Mouse (Mus musculus): Measurements from ENCODE around the gene Dcp1b.
"Not testable (repeated sequence)": the region's sequence is repeated elsewhere in the genome, so short reads cannot be mapped to it uniquely, and the experiment has no call there.

The Dcp1b gene

DNA sequence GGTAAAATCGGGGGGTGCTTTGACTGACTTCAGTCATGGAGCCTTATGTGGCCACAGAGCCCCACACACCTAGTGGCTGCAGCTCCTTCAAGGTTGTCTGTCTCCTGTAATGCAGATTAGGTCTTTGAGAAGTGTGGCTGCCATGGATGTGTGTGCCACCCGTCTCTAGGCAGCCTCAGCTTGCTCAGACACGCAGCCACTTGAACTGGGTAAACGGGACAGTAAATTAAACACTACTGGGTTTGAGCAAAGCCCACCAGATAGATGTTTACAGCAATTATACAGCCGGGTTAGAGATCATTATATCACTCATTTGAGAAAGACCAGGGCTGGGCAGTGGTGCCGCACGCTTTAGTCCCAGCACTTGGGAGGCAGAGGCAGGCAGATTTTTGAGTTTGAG lies 19.5 kb downstream of the Dcp1b start:
- DNase-seq (ENCODE audit: low read depth, low spot score), result no peak

DNA sequence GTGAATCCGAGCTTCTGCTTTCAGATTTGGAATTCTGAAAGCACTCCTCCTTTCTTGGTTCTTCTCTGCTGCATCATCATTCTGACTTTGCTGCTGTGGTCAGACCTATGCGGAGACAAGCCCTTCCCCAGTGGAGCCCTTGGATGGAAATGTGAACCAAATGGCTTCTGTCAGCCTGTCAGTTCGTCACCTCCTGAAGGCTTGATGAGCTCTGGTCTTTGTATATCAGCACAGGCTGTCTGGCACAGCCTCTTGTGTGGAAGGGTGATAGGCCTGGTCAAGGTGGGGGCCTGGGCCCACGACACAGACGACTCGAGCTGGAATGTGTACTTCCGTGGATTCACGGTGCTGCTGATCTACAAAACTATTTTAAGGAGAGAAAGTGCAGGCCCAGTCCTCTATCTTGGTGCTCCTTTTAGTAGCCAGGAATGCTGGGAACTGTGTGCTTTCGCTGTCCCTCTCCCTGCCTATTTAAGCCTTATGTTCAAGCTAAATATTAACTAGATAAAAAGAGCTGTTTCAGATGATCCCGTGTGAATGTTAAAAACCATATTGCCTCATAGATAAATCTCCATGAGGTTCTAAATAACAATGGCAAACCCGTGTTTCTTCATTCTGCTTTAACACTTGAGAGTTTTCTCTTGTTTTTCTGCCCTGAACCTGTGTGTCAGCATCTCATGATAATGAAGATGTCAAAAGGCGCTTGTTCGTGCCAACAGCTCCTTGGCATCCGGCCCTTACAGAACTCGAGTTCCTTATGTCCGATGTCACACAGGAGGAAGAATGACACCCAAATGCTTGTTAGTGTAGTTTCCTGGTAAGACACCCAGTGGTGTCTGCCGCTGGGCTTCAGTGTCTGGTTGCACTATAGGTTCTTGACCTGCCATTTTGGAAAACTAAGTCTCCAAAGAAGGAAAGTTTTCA lies 21.6 kb downstream of the Dcp1b start, which contains the start of gene Cacna1c:
Gene Cacna1c (minus strand): TSS at position 37 of the 924 bp plus-strand sequence.
- no peak for DNase-seq (ENCODE audit: low read depth, low spot score)

DNA sequence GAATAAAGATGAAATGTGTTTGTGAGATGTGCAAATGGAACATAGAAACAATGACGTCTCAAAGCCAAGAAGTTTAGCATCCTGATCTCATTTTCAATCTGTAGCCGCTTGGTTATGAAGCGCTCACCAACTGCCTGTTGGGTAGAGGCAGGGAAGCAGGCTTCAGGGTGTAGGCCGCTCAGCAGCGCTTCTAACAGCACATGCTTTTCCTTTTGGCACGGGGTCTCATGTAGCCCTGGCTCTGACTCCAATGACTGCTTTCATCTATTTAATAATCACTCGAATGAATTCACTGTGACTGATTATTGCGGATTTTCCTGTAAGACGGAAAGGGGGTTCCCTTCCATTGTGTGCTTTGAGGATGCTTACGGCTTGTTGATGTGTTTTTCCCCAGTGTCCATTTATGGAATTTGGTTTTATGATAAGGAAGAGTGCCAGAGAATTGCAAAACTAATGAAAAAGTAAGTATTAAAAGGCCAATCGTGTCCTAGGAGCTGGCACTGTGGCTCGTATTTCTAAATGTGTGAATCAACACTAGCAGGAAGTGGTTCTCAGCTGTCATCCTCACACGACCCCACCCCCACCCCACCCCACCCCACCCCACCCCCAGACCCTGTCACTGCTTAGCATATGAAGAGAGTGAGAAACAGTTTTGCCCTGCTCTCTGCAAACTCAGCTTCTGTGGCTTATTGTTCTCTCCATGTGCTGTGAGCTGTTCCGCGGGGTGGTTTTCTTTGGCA lies 23.7 kb downstream of the Dcp1b start:
- DNase-seq (ENCODE audit: low read depth, low spot score), result no peak

DNA sequence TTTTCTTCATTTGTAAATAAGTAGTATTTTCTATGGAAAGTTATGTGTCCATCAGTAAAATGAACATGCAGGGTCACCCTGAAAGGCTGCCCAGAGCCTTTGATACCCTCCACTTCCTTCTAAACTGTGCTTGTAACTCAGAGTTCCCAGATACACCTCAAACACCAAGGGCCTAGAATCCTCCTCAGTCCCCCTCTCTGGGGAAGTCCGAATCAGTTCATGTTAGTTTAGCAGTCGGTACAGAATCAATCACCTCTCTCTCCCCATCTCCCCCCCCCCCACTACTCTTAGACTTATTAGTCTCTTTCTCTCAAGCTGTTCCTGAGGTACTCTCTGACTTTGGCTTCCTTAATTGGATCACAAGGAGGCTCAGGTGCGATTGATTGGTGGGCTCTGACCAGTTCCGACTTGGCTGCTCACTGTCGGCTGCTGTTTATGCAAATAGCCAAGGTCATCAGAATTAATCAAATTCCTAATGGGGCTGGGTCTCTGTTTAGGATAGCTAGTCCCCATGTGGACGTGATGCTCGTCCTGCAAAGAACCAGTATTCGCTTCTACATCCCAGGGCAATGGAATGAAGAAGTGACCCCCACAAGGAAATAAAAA lies 24.3 kb downstream of the Dcp1b start:
- no peak for DNase-seq (ENCODE audit: low read depth, low spot score)

DNA sequence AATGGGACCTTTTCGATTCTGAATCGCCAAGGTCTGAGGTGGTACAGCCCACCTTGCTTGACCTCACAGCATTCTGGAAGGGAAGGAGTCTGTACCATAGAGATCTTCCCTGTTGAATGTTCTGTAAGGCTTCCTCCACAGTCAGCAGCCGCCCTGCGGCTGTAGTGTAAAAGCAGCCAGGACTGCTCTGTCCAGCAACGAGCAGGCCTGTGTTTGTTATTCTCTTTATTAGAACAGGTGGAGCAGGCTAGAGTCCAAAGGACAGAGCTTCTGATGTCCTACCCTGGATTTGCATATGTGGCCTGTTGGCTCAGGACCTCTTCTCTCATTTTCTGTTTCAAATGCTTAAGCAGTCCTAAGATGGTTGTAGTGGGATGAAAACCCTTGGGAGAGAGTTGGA lies 25.3 kb downstream of the Dcp1b start:
- no peak for DNase-seq (ENCODE audit: low read depth, low spot score)

DNA sequence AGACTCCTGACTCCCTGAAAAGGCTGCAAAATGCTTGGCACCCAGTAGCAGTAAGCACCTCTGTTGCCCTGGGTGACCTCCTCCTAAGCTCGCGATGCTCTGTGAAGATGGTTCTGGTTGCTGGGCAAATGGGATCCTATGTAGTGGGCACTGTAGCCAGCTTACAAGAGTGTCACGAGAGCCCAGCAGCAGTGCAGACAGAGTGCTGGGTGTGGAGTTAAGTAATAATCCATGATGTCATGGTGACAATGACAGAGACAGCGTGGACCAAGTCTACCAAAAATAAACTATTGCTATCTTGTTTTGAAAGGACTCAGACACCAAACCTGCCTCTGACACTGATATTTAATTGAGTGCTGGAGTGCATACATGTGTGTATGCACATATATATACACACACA lies 26.5 kb downstream of the Dcp1b start:
- DNase-seq (ENCODE audit: low read depth, low spot score), result no peak

DNA sequence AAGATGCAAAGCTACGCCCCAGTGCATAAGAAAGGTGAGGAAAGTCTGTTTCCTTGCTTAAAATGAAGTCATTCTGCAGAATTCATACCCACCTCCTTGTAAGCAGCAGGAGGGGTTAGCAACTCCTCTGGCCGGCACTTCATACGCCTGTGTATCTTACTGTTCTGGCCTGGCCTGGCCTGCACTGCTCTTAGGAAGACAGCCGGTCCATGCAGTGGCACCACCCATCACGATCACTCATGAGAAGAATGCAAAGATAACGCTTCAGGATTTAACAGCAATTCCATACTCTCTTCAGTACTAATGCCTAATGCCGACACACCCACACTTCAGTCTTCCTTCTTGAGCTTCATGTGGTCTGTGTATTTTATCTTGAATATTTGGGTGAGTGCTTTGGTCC lies 29.2 kb downstream of the Dcp1b start:
- no peak for DNase-seq (ENCODE audit: low read depth, low spot score)

DNA sequence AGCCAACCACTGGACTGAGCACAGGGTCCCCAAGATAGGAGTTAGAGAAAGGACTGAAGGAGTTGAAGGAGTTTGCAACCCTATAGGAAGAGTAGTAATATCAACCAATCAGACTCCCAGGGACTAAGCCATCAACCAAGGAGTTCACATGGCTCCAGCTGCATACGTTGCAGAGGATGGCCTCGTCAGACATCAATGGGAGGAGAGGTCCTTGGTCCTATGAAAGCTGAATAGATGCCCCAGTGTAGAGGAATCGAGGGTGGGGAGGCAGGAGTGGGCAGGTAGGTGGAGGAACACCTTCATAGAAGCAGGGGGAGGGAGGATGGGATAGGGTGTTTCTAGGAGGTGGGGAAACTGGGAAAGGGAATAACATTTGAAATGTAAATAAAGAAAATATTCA lies 29.9 kb downstream of the Dcp1b start:
- DNase-seq (ENCODE audit: low read depth, low spot score), result no peak

DNA sequence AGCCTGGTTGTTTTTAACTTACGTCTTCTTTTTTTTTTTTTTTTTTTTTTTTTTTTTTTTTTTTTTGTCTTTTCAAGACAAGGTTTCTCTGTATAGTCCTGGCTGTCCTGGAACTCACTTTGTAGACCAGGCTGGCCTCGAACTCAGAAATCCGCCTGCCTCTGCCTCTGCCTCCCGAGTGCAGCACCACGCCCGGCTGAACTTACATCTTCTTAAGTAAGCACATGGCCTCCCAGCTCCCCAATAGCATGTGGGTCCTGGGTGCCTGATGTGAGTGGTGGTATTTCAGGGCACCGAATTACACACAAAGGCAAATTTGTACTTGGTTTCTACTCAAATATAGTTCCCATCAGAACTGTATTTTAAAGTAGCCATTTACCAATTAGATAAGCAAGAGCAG lies 31.0 kb downstream of the Dcp1b start:
- not testable (repeated sequence) for DNase-seq (ENCODE audit: low read depth, low spot score)

DNA sequence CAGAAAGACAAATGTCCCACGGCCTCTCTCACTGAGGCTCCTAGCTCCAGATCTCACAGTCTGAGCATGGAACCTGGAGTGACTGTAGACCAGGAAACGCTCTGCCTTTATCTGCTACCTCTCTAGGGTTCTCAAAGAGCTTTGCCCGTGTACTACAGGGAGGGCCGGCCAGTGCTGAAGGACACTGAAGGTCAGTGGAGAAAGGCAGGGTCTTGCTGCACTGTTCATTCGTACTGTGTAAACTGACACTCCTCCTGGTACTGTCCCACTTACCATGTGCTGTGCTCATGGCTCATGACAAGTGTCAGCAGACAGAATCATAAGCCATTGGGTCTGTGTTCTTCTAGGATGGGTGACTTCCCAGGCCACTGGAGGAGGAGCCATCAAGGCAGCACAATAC lies 38.3 kb downstream of the Dcp1b start:
- no peak for DNase-seq (ENCODE audit: low read depth, low spot score)

DNA sequence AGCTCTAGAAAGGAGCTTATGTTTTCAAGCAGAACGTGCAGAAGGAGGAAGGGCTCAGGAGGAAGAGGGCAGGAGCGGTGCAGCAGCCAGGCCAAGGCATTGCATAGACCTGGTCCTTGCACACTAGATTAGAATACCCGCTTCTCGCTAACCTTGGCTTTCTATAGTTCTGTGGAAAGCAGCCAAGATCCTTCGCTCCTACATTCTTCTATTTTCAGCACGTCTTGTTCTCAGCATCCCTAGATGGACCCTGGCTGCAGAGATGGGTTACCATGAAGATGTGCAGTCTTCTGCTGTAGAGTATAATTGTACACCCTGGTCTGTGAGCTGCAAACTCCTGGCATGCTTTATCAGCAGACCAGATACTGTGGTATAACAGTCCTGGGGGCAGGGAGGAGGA lies 39.1 kb downstream of the Dcp1b start:
- no peak for DNase-seq (ENCODE audit: low read depth, low spot score)

DNA sequence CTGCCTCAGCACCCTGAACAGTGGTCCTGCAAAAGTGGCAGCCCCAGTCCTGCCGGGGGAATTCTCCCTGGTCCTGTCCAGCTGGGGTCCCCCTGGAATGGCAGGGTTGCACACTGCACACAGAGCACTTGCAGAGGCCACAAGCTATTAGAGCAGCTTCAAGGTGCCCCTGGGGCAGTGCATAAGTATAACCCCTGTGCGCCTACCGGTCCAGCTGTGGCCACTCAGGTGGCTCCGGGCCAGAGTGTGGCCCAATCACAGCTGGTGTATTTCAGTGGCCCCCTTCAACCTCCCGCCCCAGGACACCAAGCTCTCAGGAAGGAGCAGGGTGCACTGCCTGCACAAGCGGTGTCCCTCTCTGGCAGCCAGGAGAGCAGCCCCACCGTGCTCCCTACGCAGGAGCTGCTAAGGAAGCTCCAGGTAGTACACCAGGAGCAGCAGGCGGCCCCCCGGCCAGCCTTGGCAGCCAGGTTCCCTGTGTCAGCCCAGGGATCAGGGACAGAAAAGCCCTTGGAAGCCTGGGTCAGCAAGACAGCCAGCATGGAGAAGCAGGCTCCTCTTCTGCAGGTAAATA lies 40.1 kb downstream of the Dcp1b start:
- DNase-seq (ENCODE audit: low read depth, low spot score), result no peak

DNA sequence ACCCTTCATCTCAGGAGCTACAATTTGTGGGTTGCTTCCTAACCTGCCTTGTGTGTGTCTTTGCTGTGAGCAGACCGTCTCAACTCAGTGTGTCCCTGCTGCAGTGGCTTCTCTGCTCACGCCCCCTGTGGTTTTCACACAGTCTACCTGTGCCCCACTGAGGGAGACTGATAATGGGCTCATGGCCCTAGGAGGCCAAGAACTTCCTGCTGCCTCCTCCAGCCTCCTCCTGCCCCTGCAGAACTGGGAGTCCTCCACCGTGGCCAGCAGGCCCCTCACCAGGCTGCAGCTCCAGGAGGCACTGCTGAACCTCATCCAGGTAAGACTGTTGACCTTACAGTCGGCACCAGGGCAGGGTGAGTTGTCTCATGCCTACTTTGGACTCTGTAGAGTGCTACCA lies 42.6 kb downstream of the Dcp1b start:
- DNase-seq (ENCODE audit: low read depth, low spot score), result no peak

DNA sequence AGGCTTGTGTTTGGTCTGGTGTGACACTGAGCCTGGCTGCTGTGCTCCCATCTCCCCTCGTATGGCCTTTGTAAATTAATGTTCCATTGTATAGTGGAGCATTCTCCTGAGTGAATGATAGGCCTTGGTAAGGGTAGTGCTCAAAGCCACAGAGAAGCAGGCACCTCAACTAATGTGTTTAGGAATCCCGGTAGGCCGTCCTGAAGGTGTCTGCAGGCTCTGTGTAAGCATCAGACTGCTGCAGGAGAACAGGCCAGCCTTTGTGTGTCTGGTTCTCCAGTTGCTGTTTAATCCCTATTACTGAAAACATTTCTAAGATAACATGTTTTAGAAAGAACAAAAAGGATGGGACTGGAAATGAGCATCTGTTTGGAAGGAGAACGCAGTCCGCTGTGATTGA lies 43.5 kb downstream of the Dcp1b start:
- no peak for DNase-seq (ENCODE audit: low read depth, low spot score)

DNA sequence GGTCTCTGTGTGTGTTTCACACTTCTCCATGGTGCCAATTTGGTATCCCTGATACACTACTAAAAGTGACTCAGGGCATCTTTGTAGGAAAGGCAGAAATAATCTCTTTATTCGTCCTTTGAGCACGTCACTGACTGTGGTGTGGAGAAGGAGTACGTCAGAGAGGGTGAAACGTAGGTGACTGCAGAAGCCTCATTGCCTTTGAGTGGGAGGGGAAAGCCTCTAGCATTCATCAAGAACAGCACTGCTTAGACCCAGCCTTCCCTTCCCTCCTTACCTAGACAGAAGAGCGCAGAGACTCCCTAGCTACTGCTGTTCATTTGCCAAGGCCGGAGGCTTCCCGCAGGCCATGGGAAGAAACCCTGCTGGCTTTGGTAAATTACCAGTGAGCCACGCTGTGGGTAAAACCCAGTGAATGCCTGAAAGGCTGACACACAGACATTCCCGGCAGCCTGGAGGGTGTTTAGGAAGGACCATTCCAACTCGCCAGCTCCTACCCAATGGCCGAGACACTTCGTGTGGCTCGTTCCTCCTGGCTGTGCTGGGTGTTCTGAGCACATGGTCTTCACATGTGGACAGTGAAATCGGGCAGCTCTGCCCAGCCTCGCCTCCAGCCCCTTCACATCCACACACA lies 44.3 kb downstream of the Dcp1b start:
- no peak for DNase-seq (ENCODE audit: low read depth, low spot score)

DNA sequence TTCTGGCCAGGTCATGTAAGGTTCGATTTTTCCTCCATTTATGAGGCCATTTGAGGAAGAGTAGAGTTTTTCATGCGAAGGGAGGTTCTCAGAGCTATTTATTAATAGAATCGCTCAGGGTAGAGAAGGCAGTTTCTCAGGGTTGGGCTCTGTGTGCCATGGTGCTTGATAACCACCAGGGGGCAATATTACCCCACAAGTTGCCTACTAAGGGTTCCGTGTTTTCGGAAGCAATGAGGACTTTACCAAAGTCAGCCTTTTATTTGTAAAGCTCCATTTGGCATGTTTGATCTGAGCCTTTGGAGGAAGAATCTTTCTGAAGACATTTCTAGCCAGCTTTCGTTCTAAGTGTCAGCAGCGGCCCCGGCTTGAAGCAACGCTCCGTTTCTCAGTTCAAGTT lies 45.2 kb downstream of the Dcp1b start:
- peak; percentile 74 for DNase-seq (ENCODE audit: low read depth, low spot score)

DNA sequence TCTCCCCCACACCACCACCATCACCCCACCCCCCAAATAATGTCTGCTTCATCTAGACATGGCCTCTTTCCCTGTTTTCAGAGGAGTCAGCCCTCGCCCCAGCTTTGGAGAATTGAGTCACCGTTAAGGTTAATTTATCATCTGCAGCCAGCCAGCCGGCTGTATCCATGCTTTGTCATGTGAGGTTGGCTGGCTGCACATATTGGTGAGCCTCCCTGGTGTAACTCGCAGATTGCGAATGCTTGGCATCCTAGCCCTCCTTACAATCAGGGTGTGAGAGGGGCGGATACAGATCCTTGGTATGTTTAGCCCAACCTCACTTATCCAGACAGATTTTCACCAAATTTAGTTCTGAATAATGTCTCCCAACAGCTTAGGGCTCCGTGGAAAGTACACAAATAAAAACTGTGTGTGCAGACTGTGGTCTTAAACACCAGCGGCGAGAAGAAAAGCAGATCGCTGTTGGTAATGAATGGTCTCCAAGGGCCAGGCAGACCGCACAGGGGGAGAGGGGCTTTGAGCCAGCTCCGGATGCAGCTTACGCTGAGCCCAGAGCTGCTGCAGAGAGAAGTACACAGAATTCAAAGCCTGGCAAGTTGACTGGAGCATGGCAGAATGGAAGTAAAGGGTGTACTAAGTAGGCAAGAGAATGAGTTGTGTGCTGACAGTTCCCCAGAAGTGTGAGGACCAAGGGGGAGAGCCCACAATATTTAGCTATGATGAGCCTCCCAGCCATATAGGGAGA lies 49.6 kb downstream of the Dcp1b start:
- no peak for DNase-seq (ENCODE audit: low read depth, low spot score)

DNA sequence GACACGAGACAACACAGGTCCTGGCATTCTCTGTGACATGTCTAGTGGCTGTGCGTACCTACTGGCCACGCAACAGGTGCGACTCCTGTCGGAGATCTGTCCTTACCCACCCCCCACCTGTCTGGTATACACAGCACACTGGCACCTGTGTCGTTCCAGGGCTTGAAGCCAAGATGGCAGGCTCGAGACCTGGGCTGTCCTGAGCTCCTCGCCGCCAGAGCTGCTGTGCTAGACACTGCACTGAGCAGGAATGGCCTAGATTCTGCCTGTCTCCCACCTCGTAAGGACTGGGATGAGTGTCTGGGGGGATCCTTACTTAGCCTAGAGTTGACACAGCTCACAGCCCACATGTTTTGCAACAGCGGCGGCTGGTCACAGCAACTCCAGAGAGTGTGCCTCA lies 50.2 kb downstream of the Dcp1b start:
- no peak for DNase-seq (ENCODE audit: low read depth, low spot score)

DNA sequence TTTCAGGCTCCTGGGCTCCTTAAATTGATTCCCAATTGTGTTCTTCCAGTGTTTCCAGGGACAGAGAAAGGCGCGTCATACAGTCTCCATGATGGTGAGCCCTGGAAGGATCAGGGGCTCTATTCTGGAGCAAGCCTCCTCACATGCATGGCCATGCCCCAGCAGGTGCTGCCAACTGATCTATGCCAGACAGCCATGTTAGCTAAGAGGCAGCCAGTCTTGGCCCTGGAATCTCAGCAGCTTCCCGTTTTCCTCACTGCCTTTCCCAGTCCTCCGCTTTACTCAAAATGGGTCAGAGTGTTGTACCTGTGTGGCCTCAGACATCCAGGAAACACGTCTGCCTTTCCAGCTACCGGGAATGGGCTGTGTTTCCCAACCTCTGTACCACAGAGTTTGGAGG lies 50.7 kb downstream of the Dcp1b start:
- DNase-seq (ENCODE audit: low read depth, low spot score), result no peak

DNA sequence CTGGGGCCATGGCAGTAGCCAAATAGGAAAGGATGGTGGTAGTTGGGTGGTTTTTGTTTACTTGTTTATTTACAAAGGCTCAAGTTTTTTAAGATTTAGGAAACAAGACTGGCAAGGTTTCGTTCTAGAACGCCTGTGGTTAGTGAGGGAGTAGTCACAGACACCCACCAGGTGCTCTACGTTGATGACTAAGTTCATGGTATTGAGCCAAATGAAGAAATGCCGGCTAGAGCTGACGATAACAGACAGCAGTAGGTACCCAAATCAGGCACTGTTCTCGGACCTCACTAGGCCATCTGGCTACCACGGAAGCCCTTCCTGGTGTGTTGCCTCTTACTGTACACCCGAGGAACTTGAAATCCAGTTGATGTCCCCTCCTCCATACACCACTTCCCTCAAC lies 51.9 kb downstream of the Dcp1b start:
- DNase-seq (ENCODE audit: low read depth, low spot score), result no peak

Measured in forelimb bud, embryonic 11.5 days (tissue).